Mouse (Mus musculus) heart, embryonic 16.5 days (tissue): ENCODE results near the gene Camk2g. TPM values are rescaled to one million over a fixed set of nuclear protein-coding genes. Genes with fewer than 3 reads are reported as not detected.
A peak's percentile ranks its signal among the peaks of the same experiment; 100 is the strongest.

Experiments used
- ATAC-seq: fragments of 200-750 bp; cut with Nextera tagmentation; replicated peaks from 2 replicates; pipeline ENCODE4 v1.8.0; 2017; ENCODE audit warnings: moderate number of reproducible peaks; ENCODE audit not compliant: insufficient read depth, low FRiP score; ENCODE audit errors: extremely low read depth
- H3K27ac ChIP-seq: fragments of 300-500 bp; sonication (generic); 2 replicates; pipeline ENCODE4 v1.5.1; 2014; ENCODE audit warnings: mild to moderate bottlenecking, low read length, control low read depth, moderate library complexity
- H3K27me3 ChIP-seq: fragments of 300-500 bp; sonication (generic); 2 replicates; pipeline ENCODE4 v1.6.1; 2014; ENCODE audit warnings: low read length, mixed read lengths; ENCODE audit not compliant: control insufficient read depth, insufficient read depth
- H3K36me3 ChIP-seq: fragments of 300-500 bp; sonication (generic); 2 replicates; pipeline ENCODE4 v1.6.1; 2014; ENCODE audit not compliant: control insufficient read depth, insufficient read depth
- H3K4me1 ChIP-seq: fragments of 300-500 bp; sonication (generic); 2 replicates; pipeline ENCODE4 v1.6.1; 2014; ENCODE audit warnings: low read length, mixed read lengths; ENCODE audit not compliant: control insufficient read depth, insufficient read depth
- H3K4me2 ChIP-seq: fragments of 300-500 bp; sonication (generic); 2 replicates; pipeline ENCODE4 v1.6.1; 2014; ENCODE audit warnings: low read depth, mild to moderate bottlenecking, control low read depth, low read length
- H3K4me3 ChIP-seq: fragments of 300-500 bp; sonication (generic); 2 replicates; pipeline ENCODE4 v1.5.1; 2014; ENCODE audit warnings: mild to moderate bottlenecking, control low read depth, low read length
- H3K9ac ChIP-seq: fragments of 300-500 bp; sonication (generic); 2 replicates; pipeline ENCODE4 v1.6.1; 2014; ENCODE audit warnings: low read length, control low read depth
- H3K9me3 ChIP-seq: fragments of 300-500 bp; sonication (generic); replicated peaks from 2 replicates; pipeline ENCODE4 v1.6.1; 2016; ENCODE audit warnings: low read length; ENCODE audit not compliant: control insufficient read depth
- WGBS: fragments of 180-500 bp; shearing (Covaris S2); extraction: QIAGEN DNeasy Blood & Tissue Kit; methylation state at CpG from one replicate; pipeline ENCODE4 v1.1.7; 2014; 5-methylcytosine and 5-hydroxymethylcytosine counted together
- polyA plus RNA-seq: library from polyadenylated mRNA; unstranded; fragments of >200 nt; fragmentation: Nextera tagmentation; extraction: Ambion mirVana; gene quantifications from 2 replicates; pipeline ENCODE4 v1.2.1, GENCODE M21; 2015

The Camk2g gene
- polyA plus RNA-seq, 1 experiment from 2014 or later, result 103 TPM

DNA sequence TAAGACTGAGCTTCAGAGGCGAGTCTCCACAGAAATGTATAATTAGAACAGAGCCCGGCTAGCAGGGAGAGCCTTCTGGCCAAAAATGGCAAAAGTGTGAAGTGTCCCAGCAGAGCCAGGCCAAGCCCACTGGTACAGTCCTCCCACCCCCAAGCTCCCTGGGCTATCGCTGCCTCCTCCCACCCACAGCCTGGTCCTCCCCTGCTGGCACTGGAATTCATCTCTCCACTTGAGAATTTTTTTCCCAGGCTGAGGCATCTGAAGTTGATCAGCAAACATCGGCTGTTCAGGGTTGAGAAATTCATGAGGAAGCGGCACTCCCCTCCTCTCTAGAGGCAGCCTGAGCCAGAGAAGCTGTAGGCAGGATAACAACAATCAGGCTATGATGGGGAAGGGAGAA, 25.3 kb downstream of the Camk2g start:
- H3K4me3 ChIP-seq, result no peak overlapping the region
- WGBS, result 31% methylated on average over 5 of the region's 5 CpGs
- H3K9ac ChIP-seq, result peak overlapping the region; percentile 61
- peaks cover 20% of the 10 kb centered on the region for H3K36me3 ChIP-seq
- H3K9me3 ChIP-seq, result no peaks in the 10 kb centered on the region
- peak overlapping the region; percentile 98 for H3K27ac ChIP-seq
- H3K4me2 ChIP-seq, result peak overlapping the region; percentile 27
- peak; percentile 85 for ATAC-seq
- H3K4me1 ChIP-seq, result peaks cover 54% of the 10 kb centered on the region
- no peaks in the 10 kb centered on the region for H3K27me3 ChIP-seq

DNA sequence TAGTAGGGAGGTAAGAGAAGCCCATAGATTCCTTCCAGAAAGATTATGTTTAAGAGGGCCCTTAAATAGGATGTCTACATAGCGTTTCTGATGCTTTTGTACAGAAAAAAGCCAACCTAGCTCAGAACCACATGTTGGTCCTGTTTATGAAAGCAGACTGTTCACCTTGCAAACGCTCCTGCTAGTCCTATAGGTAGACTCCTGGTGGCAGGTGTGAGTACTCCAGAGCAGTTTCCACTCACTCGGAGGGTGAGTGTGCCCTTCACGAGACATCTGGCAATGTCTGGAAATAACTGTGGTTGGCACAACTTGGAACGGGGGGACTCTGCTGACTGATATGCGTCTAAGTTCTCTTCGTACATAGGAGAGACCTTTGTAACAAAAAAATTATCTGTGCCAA, 26.0 kb downstream of the Camk2g start:
- peak overlapping the region; percentile 61 for H3K9ac ChIP-seq
- H3K36me3 ChIP-seq, result peaks cover 25% of the 10 kb centered on the region
- H3K27me3 ChIP-seq, result no peaks in the 10 kb centered on the region
- peak overlapping the region; percentile 98 for H3K27ac ChIP-seq
- H3K4me3 ChIP-seq, result no peak overlapping the region
- WGBS, result 53% methylated on average over 7 of the region's 7 CpGs
- H3K4me1 ChIP-seq, result peaks cover 48% of the 10 kb centered on the region
- no peaks in the 10 kb centered on the region for H3K9me3 ChIP-seq
- no peak for ATAC-seq
- peak overlapping the region; percentile 27 for H3K4me2 ChIP-seq

DNA sequence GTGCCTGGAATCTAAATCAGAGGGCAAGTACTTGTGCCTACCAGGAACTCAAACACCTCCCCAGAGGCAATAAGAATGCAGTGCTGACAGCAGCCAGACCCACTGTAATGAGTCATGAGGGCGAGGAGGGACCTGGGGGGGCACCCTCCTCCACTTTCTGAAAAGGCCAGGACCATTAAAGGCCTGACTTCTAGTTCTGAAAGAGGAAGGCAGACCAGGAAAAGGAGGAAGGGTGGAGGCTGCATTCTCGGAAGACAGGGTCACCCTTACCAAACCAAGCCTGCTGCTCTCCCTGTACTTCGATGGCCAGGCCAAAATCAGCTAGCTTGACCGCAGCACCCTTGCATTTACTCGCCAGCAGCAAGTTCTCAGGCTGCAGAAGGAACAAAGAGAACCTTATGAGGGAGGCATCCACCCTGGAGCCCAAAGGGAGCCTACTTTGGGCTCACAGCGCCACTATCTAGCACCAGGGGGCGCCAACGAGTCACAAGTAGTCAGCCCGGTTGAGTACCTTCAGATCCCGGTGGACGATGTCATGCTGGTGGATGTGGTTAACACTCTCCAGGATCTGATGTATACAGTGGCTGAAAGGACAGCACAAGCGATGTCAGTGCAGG, 28.1 kb downstream of the Camk2g start:
- Histone ChIP-seq H3K36me3 (peaks cover 34% of the 10 kb centered on the region), H3K9ac (peak overlapping the region; percentile 61)

DNA sequence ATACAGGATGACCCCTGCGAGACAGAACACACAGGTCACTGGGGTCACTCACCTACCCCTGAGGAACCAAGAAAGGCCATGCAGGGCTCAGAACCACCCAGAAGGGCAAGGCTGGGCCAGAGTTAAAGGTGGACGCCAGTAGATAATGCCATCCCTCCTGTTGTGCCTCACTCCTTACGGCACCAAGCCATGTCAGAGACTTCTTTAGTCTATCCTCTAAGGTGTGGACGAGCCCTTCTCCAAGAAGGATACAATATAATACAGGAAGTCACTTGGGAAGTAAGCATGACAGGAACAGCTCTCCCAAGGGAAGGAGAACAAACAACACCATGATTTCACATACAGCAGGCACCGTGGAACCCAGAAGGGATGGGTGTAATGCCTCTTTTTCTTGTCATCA, 28.9 kb downstream of the Camk2g start:
- H3K9ac ChIP-seq, result peak overlapping the region; percentile 65
- H3K4me2 ChIP-seq, result peak overlapping the region; percentile 22; the same call in 1 of the 2 replicates
- 72% methylated on average over 5 of the region's 5 CpGs for WGBS
- peak overlapping the region; percentile 99 for H3K27ac ChIP-seq
- H3K36me3 ChIP-seq, result peaks cover 37% of the 10 kb centered on the region
- no peak for ATAC-seq
- no peaks in the 10 kb centered on the region for H3K27me3 ChIP-seq
- H3K4me3 ChIP-seq, result no peak overlapping the region
- no peaks in the 10 kb centered on the region for H3K9me3 ChIP-seq
- H3K4me1 ChIP-seq, result peaks cover 36% of the 10 kb centered on the region

More for the DNA sequence above, 28.1 kb downstream of the Camk2g start:
- Histone ChIP-seq H3K27me3 (no peaks in the 10 kb centered on the region), H3K4me3 (no peak overlapping the region), H3K9me3 (no peaks in the 10 kb centered on the region), H3K4me2 (peak overlapping the region; percentile 23; the same call in 1 of the 2 replicates), H3K27ac (peak overlapping the region; percentile 99), H3K4me1 (peaks cover 36% of the 10 kb centered on the region)
- peak; percentile 83 for ATAC-seq
- WGBS, result 12% methylated on average over 12 of the region's 12 CpGs

DNA sequence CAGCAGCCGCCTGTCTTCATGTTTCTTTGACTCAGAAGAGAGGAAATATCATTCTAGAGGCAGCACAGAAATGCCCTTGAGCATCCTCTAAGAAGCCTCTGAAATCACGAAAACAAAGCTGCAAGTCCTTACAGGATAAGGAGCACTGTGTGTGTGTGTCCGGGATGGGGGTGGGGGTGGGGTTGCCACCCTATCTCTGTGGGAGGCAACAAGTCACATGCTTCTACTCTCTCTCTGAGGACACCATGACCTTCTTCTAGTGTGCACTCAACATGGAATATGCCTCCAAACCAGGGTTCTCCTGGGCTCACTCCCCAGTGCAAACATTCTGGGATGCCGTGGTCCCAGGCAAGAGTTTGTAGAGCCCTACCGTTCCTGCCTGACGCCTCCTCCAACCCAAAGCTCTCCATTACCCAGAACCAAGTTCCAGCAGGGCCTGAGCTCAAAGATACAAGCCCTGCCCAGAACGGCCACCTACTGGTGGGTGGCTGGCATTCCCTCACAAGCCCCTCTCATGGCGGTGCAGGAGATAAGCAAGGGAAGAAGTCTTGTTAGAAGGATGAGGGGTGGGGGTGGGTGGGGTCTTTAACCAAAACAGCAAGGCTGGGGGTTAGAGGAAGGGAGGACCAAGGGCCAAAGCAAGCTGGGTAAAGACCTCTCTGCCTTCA, 35.0 kb downstream of the Camk2g start:
- Histone ChIP-seq H3K9ac (no peak overlapping the region), H3K4me3 (no peak overlapping the region), H3K36me3 (peaks cover 75% of the 10 kb centered on the region), H3K4me2 (no peak overlapping the region), H3K4me1 (peaks cover 7% of the 10 kb centered on the region), H3K27ac (peak overlapping the region; percentile 49), H3K27me3 (no peaks in the 10 kb centered on the region), H3K9me3 (no peaks in the 10 kb centered on the region)
- 0 out of 2 replicates have a peak, but pooled peaks have one; percentile 54 for ATAC-seq
- 60% methylated on average over 8 of the region's 8 CpGs for WGBS

DNA sequence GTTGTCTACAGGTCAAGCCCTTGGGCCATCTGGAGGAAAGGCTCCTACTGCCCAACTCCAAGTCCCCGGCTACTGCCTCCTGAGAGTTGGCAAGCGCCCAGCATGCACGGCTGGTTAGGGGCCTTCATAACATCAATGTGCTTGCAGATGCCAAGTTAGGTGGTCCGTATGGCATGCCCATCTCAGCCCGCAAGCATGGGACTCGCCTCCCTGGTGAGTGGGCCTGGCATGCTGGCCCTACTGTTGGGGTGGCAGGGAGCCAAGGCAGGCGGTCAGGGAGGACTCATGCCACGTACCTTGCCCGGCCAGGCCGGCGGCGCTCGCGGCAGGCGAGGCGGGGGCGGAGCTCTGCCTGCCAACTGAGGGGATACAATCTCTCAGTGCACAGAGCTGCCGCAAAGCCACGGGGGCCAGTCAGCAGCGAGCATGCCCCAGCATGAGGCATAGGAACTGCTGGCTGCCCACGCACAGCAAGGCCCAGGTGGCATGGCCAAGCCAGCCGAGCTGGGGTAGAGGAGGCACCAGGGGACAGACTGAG, 36.4 kb downstream of the Camk2g start:
- Histone ChIP-seq H3K4me2 (no peak overlapping the region), H3K36me3 (peaks cover 74% of the 10 kb centered on the region), H3K9me3 (no peaks in the 10 kb centered on the region), H3K27me3 (no peaks in the 10 kb centered on the region), H3K27ac (no peak overlapping the region), H3K9ac (no peak overlapping the region), H3K4me1 (peaks cover 7% of the 10 kb centered on the region), H3K4me3 (no peak overlapping the region)
- 0 out of 2 replicates have a peak, but pooled peaks have one; percentile 23 for ATAC-seq
- 89% methylated on average over 22 of the region's 22 CpGs for WGBS

DNA sequence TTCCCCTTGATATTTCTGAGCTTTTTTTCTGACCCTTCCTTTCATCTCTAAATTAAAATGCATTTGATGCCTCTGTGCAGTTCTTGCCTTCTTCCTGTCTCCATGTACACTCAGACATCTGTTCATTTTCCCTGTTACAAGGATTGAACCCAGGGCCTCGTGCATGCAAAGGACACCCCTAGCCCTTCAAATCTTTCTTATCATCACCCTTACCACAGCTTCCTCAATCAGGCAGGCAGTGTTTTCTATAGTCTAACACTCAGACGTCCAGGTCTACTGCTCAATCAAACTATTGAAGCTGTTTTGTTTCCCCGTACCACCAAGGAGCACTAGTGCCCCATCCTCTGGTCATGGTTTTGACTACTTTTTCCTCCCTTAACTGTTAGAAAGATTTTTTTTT, 40.1 kb downstream of the Camk2g start:
- no peak overlapping the region for H3K4me2 ChIP-seq
- WGBS, result 66% methylated on average over 3 of the region's 3 CpGs
- H3K9ac ChIP-seq, result no peak overlapping the region
- no peaks in the 10 kb centered on the region for H3K27me3 ChIP-seq
- no peak overlapping the region for H3K4me3 ChIP-seq
- H3K9me3 ChIP-seq, result no peaks in the 10 kb centered on the region
- ATAC-seq, result no peak
- peaks cover 17% of the 10 kb centered on the region for H3K4me1 ChIP-seq
- peaks cover 52% of the 10 kb centered on the region for H3K36me3 ChIP-seq
- H3K27ac ChIP-seq, result no peak overlapping the region

DNA sequence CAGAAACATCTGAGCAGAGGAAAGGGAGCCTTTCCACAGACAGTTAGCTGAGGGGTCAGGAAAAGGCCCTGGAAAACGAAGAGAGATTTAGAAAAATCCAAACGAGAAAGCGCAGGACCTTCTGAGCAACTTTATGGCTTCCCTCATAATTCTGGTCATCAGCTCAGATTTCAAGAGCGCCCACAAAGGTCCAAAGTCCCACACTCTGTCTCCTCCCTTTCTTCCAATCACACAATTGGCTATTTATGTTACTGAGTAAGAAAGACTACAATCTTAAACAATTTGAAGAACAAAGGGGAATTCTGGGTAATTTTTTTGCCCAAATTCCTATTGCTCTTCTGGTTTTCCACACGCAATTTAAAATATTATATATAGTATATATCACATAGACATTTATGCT, 43.4 kb downstream of the Camk2g start:
- no peak overlapping the region for H3K4me3 ChIP-seq
- WGBS, result 81% methylated on average over 5 of the region's 5 CpGs
- H3K9ac ChIP-seq, result peak overlapping the region; percentile 45; the same call in 1 of the 2 replicates
- no peak overlapping the region for H3K4me2 ChIP-seq
- H3K27me3 ChIP-seq, result no peaks in the 10 kb centered on the region
- H3K4me1 ChIP-seq, result peaks cover 29% of the 10 kb centered on the region
- peaks cover 26% of the 10 kb centered on the region for H3K36me3 ChIP-seq
- ATAC-seq, result no peak
- H3K27ac ChIP-seq, result peak overlapping the region; percentile 84
- no peaks in the 10 kb centered on the region for H3K9me3 ChIP-seq

DNA sequence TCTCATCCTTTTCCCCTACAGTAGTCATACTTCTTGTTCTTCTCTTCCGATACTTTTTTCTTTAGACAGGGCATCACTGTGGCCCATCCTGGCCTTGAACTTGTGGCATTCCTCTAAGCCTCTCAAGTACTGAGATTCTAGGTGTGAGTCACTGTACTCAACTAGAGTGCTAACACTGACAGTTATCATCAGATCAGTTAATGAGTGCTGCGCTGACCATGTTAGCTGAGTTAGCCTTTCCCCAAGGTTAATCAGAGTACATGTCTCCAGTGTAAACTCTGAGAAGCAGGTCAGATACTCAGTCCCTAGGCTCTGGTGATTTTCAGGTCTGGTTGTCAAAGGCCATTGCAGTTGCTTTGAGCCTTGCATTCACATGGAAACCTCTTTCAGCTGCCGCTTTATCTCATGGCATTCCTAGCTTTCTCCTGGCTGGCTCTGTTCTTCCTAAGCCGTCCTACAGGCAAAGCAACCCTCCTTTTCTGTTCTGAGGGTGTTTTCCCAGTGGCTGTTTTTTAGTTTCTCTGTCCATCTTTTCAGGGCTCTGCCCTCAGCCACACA, 44.3 kb downstream of the Camk2g start:
- no peak; the same call in 1 of the 2 replicates for ATAC-seq
- no peaks in the 10 kb centered on the region for H3K27me3 ChIP-seq
- peak overlapping the region; percentile 25; the same call in 1 of the 2 replicates for H3K9ac ChIP-seq
- peak overlapping the region; percentile 84 for H3K27ac ChIP-seq
- peaks cover 21% of the 10 kb centered on the region for H3K36me3 ChIP-seq
- no peak overlapping the region for H3K4me3 ChIP-seq
- no peaks in the 10 kb centered on the region for H3K9me3 ChIP-seq
- H3K4me2 ChIP-seq, result no peak overlapping the region
- WGBS, result 51% methylated on average over 4 of the region's 4 CpGs
- H3K4me1 ChIP-seq, result peaks cover 29% of the 10 kb centered on the region
